Mouse (Mus musculus) thymus, postnatal 10 days (tissue): ENCODE results near the gene Slc5a11.

Experiments
- DNase-seq, 2 experiments: peaks; one replicate each; pipeline ENCODE4 v3.0.0; 2021; ENCODE audit warnings: low spot score in 2 of 2

Slc5a11 gene

GRCm38 (mm10) chr7:123212316-123212715 is 2.3 kb upstream of the Slc5a11 start:
- DNase-seq = no peak

- DNase-seq = no peak
Observed at GRCm38 (mm10) chr7:123215138-123215537, 558 bp downstream of the Slc5a11 start.

GRCm38 (mm10) chr7:123217448-123218354 is 3.1 kb downstream of the Slc5a11 start:
- DNase-seq = no peak

- DNase-seq = no peak
Observed at GRCm38 (mm10) chr7:123218620-123219019, 4.0 kb downstream of the Slc5a11 start.

GRCm38 (mm10) chr7:123219781-123220632 is 5.4 kb downstream of the Slc5a11 start:
- no peak for DNase-seq

- no peak for DNase-seq
Observed at GRCm38 (mm10) chr7:123220633-123220942, 6.0 kb downstream of the Slc5a11 start.

GRCm38 (mm10) chr7:123224076-123224475 is 9.5 kb downstream of the Slc5a11 start:
- no peak for DNase-seq

- no peak for DNase-seq
Observed at GRCm38 (mm10) chr7:123225159-123225558, 10.6 kb downstream of the Slc5a11 start.

- DNase-seq = peak in 1 of 2 experiments; percentile 18
Observed at GRCm38 (mm10) chr7:123235449-123235848, 20.9 kb downstream of the Slc5a11 start.

- DNase-seq = no peak
Observed at GRCm38 (mm10) chr7:123238621-123239020, 24.0 kb downstream of the Slc5a11 start.

GRCm38 (mm10) chr7:123240064-123240463 is 25.5 kb downstream of the Slc5a11 start:
- DNase-seq = no peak

- no peak for DNase-seq
Observed at GRCm38 (mm10) chr7:123242241-123242640, 27.7 kb downstream of the Slc5a11 start.

GRCm38 (mm10) chr7:123244833-123245232 is 30.3 kb downstream of the Slc5a11 start:
- DNase-seq = no peak

- DNase-seq = no peak
Observed at GRCm38 (mm10) chr7:123246504-123247084, 32.0 kb downstream of the Slc5a11 start.

- no peak for DNase-seq
Observed at GRCm38 (mm10) chr7:123248166-123248565, 33.6 kb downstream of the Slc5a11 start.

GRCm38 (mm10) chr7:123251343-123251742 is 36.8 kb downstream of the Slc5a11 start:
- no peak for DNase-seq

- no peak for DNase-seq
Observed at GRCm38 (mm10) chr7:123253396-123253795, 38.8 kb downstream of the Slc5a11 start.

GRCm38 (mm10) chr7:123254196-123254970 is 39.8 kb downstream of the Slc5a11 start:
- no peak for DNase-seq

- no peak for DNase-seq
Observed at GRCm38 (mm10) chr7:123258103-123258502, 43.5 kb downstream of the Slc5a11 start.

GRCm38 (mm10) chr7:123273056-123273455 is 58.5 kb downstream of the Slc5a11 start:
- no peak for DNase-seq

- DNase-seq = no peak
Observed at GRCm38 (mm10) chr7:123276568-123276967, 62.0 kb downstream of the Slc5a11 start.

- DNase-seq = no peak
Observed at GRCm38 (mm10) chr7:123279797-123280196, 65.2 kb downstream of the Slc5a11 start.
